Mouse (Mus musculus): ENCODE results near the gene Katna1.
"Not testable (repeated sequence)": the region's sequence is repeated elsewhere in the genome, so short reads cannot be mapped to it uniquely, and the experiment has no call there.

The Katna1 gene

GRCm38 (mm10) chr10:7725751-7726500 lies at the start of gene Katna1:
Gene Katna1 (plus strand): TSS chr10:7726000.
- DNase-seq (ENCODE audit: low read depth in 1 of 2, low spot score in 2 of 2) = peak; percentile 86 to 93

GRCm38 (mm10) chr10:7680731-7681301 lies 45.0 kb upstream of the Katna1 start, which contains the start of the genes Pcmt1 and Lats1:
Gene Pcmt1 (minus strand): TSS chr10:7681136.
Gene Lats1 (plus strand): TSS chr10:7681214.
- peak; percentile 44 to 69 for DNase-seq (ENCODE audit: low read depth in 1 of 2, low spot score in 2 of 2)

GRCm38 (mm10) chr10:7681343-7682025 lies 44.3 kb upstream of the Katna1 start:
- DNase-seq (ENCODE audit: low read depth in 1 of 2, low spot score in 2 of 2) = peak in 1 of 2 experiments; percentile 27

- DNase-seq (ENCODE audit: low read depth in 1 of 2, low spot score in 2 of 2) = no peak
These were observed 43.6 kb upstream of the Katna1 start for GRCm38 (mm10) chr10:7682249-7682648.

- DNase-seq (ENCODE audit: low read depth in 1 of 2, low spot score in 2 of 2) = no peak
These were observed 38.9 kb upstream of the Katna1 start for GRCm38 (mm10) chr10:7686902-7687301.

GRCm38 (mm10) chr10:7695286-7695685 lies 30.5 kb upstream of the Katna1 start:
- DNase-seq (ENCODE audit: low read depth in 1 of 2, low spot score in 2 of 2) = no peak

- DNase-seq (ENCODE audit: low read depth in 1 of 2, low spot score in 2 of 2) = no peak
These were observed 25.7 kb upstream of the Katna1 start for GRCm38 (mm10) chr10:7700120-7700519.

GRCm38 (mm10) chr10:7702586-7702985 lies 23.2 kb upstream of the Katna1 start:
- DNase-seq (ENCODE audit: low read depth in 1 of 2, low spot score in 2 of 2) = no peak

- DNase-seq (ENCODE audit: low read depth in 1 of 2, low spot score in 2 of 2) = no peak
These were observed 15.7 kb upstream of the Katna1 start for GRCm38 (mm10) chr10:7710121-7710520.

GRCm38 (mm10) chr10:7712506-7712905 lies 13.3 kb upstream of the Katna1 start:
- DNase-seq (ENCODE audit: low read depth in 1 of 2, low spot score in 2 of 2) = no peak

- no peak for DNase-seq (ENCODE audit: low read depth in 1 of 2, low spot score in 2 of 2)
These were observed 10.7 kb upstream of the Katna1 start for GRCm38 (mm10) chr10:7715056-7715455.

- no peak for DNase-seq (ENCODE audit: low read depth in 1 of 2, low spot score in 2 of 2)
These were observed 657 bp downstream of the Katna1 start for GRCm38 (mm10) chr10:7726501-7726812.

GRCm38 (mm10) chr10:7727011-7727410 lies 1.2 kb downstream of the Katna1 start:
- no peak for DNase-seq (ENCODE audit: low read depth in 1 of 2, low spot score in 2 of 2)

GRCm38 (mm10) chr10:7731582-7731981 lies 5.8 kb downstream of the Katna1 start:
- DNase-seq (ENCODE audit: low read depth in 1 of 2, low spot score in 2 of 2) = no peak

GRCm38 (mm10) chr10:7737122-7737521 lies 11.3 kb downstream of the Katna1 start:
- DNase-seq (ENCODE audit: low read depth in 1 of 2, low spot score in 2 of 2) = no peak

- no peak for DNase-seq (ENCODE audit: low read depth in 1 of 2, low spot score in 2 of 2)
These were observed 12.1 kb downstream of the Katna1 start for GRCm38 (mm10) chr10:7737914-7738313.

GRCm38 (mm10) chr10:7745528-7745927 lies 19.7 kb downstream of the Katna1 start:
- not testable (repeated sequence) for DNase-seq (ENCODE audit: low read depth in 1 of 2, low spot score in 2 of 2)

- DNase-seq (ENCODE audit: low read depth in 1 of 2, low spot score in 2 of 2) = no peak
These were observed 23.0 kb downstream of the Katna1 start for GRCm38 (mm10) chr10:7748752-7749151.

GRCm38 (mm10) chr10:7757544-7757943 lies 31.7 kb downstream of the Katna1 start:
- no peak for DNase-seq (ENCODE audit: low read depth in 1 of 2, low spot score in 2 of 2)

GRCm38 (mm10) chr10:7772346-7772745 lies 46.5 kb downstream of the Katna1 start:
- DNase-seq (ENCODE audit: low read depth in 1 of 2, low spot score in 2 of 2) = no peak

- no peak for DNase-seq (ENCODE audit: low read depth in 1 of 2, low spot score in 2 of 2)
These were observed 47.0 kb downstream of the Katna1 start for GRCm38 (mm10) chr10:7772769-7773168.

- no peak for DNase-seq (ENCODE audit: low read depth in 1 of 2, low spot score in 2 of 2)
These were observed 49.6 kb downstream of the Katna1 start for GRCm38 (mm10) chr10:7775421-7775820.

All from monocyte, adult 2 months (primary cell).